Mouse (Mus musculus) frontal cortex, adult (tissue): ENCODE data around the gene Nrn1l.

ENCODE experiments used
- ATAC-seq: cut with Nextera tagmentation; 2 replicates; pipeline ENCODE4 v1.9.2; 2017; ENCODE audit warnings: mild to moderate bottlenecking, moderate library complexity, mixed read lengths; ENCODE audit not compliant: low TSS enrichment

Nrn1l gene

GRCm38 (mm10) chr8:105893339-105893738, at the start of gene Nrn1l:
Gene Nrn1l, plus strand, starts transcription at chr8:105893567.
- ATAC-seq, result peak; percentile 62

DNA sequence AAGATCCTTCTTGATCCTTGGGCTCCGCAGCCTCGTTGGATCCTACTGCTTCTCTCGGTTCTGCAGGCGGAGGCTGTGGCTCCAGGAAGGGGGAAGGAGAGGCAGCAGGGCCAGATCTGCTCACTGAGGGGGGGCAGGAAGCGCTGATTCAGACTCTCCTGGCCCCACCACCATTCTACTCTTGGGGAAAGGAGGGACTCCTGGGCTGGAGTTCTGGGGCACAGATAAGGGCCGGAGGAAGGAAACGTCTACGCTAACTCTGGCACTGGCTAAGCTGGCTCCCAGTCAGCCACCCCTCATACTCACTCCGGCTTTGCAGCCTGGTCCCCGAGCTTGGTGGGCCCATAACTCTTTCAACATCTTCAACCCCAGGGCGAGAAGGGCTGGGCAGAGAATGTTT, 46.7 kb upstream of the Nrn1l start:
- no peak for ATAC-seq

GRCm38 (mm10) chr8:105850014-105850413, 43.4 kb upstream of the Nrn1l start:
- no peak for ATAC-seq

DNA sequence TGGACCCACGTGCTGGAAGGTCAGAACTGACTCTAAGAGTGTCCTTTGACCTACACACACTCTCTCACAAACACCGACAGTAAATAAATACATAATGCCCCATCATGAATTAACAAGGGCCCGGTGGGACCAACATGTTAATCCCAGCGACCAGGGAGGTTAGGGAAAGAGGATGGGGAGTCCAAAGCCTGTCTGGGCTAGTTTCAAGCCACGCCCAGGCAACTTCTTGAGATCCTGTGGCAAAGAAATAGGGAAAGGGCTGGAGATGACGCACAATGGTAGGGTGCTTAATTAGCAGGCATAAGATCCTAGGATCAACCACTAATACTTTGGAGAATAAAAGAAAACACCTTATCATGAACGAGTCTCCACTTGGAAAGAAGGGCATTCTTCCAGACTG, 42.8 kb upstream of the Nrn1l start:
- no peak for ATAC-seq

DNA sequence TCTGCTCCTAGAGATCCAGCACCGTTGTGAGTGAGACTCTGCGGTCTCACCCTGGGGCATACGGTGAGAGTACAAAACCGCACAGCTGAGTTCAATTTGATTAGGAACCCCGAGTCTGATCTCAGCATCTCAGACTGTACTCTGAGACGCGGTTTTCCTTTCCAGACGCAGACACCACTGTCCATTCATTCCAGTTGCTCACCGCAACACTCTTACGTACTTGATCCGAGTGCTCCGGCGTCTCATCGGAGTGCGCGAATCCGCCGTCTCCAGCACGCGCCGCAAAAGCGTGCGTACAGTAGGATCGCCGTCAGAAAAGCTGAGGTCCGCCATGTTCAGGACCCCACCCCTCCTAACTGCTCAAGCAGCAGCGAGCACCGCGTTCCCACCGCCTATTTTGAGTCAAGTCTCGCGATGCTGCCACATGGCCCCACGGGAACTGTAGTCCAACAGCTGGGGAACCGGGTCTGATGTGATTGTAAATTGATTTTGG, 41.7 kb upstream of the Nrn1l start:
- ATAC-seq, result peak; percentile 78

- ATAC-seq, result no peak
These were observed 41.1 kb upstream of the Nrn1l start for GRCm38 (mm10) chr8:105852146-105852729.

GRCm38 (mm10) chr8:105853178-105853577, 40.2 kb upstream of the Nrn1l start, which contains the start of gene Cenpt:
Gene Cenpt, minus strand, starts transcription at chr8:105853278.
- ATAC-seq, result no peak

DNA sequence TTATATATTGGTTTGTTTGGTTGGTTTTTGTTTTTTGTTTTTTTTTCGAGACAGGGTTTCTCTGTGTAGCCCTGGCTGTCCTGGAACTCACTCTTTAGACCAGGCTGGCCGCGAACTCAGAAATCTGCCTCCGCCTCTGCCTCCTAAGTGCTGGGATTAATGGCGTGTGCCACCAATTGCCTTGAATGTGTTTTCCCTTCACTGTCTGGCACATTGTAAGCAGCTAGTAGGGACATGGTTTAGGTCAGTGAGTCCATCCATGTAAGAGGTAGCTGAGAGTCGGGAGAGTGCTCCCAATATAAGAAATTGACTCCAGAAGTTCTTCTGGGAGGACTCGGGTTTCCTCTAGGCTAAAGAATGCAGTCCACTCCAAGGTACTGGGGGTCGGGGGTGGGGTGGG, 39.1 kb upstream of the Nrn1l start:
- no peak for ATAC-seq

GRCm38 (mm10) chr8:105854715-105855216, 38.6 kb upstream of the Nrn1l start, which contains the start of gene Thap11:
Gene Thap11, plus strand, starts transcription at chr8:105855132.
- peak; percentile 83 for ATAC-seq

GRCm38 (mm10) chr8:105855248-105856167, 37.9 kb upstream of the Nrn1l start:
- peak; percentile 27 for ATAC-seq

DNA sequence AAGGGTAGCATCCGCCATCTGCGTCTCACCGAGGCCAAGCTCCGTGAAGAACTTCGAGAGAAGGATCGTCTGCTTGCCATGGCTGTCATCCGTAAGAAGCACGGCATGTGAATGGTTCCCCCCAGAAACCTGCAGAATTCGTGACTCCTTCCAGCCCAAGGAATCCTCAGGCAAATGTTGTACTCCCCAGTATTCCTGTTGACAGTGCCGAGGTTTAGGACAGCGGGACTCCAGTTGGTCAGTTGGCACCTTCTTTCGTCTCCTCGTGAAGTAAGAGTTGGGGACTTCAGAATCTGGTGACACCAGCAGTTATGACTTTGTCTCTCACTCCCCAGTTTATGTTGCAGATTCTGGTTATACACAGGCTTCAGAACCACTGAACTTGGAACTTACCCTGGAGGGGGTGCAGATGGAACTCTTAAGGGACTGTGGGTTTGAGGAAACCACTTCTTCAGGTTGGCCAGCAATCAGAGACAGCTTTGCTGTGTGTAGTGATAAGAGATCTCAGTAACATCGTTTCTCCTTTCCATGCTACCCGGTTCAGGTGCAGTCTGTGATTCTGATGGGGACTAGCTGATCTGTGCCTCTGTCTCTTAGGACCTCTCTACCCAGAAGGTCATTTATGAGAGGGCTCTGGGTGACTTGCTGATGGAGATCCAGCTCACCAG, 37.1 kb upstream of the Nrn1l start:
- ATAC-seq, result no peak

- no peak for ATAC-seq
These were observed 34.9 kb upstream of the Nrn1l start for GRCm38 (mm10) chr8:105858495-105858894.

DNA sequence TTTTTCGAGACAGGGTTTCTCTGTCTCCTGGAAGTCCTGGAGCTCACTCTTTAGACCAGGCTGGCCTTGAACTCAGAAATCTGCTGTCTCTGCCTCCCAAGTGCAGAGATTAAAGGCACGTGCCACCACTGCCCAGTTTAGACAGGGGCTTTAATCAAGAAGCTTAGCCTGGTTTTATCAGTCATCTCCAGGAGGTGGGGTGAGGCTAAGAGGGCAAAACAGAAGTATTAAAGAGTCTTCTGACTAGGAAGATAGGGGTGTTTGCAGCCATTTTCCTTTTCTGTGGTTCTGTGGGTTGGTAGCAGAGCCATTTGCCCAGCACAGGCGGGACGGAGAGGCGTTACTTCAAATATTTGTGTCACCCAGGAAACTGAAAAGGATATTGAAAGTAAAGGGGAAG, 34.1 kb upstream of the Nrn1l start:
- ATAC-seq, result no peak

DNA sequence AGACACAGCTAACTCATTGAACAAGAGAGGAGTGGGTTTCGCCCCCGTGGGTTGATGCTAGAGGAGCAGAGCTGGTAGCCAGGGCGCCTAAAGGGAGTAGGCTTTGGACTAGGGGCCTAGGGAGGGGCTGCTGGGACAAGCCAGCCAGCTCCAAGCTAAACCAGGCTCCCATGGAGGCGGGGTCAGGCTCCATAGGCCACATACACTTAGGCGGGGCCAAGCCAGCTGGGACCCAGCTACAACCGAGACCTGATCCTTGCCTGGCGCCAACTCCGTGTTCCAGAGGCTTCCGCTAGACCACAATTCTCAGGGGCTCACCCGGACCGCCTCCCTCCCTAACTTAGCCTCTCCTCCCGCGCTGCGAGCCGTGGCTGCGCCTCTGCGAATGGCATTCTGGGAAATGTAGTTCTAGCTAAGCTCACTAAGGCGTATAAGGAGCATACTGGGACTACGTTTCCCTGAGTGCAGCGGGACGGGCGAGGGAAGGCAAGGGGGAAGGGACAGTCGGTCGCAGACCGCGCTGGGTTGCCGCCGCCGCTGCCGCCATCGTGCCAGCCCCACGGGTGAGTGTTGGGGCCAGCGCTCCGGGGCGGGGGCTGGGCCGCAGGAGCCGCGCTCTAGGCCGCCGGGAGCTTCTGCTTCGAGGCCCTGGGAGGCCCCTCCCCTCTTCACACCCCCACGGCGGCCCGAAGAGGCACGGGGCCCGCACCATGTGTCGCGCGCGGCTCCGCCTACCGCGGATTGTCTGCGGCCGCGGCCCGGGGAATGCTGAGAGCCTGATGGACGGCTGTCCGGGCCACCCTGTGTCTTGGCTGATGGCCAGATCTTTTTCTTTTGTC, 33.0 kb upstream of the Nrn1l start, which contains the start of gene Nutf2:
Gene Nutf2, plus strand, starts transcription at position 438 of the 839 bp plus-strand sequence.
- ATAC-seq, result peak; percentile 93

DNA sequence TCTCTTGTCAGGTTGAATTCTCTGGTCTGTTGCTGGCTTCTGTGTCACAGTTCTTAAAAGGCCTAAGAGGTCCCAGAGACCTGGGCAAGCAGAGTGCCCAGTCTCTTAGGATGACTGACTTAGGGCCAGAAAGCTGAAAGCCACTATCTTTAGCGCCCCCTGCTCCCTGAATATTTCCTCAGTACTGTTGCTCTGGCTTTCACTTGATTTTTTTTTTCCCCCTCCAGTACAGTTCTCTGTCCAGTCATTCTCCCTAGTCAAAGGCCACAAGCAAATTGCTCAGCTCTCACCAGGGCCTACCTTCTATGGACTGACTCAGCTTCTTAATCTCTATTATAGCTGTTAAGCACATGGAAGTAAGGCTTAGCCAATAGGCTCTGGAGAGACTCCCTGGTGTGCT, 31.4 kb upstream of the Nrn1l start:
- ATAC-seq, result no peak

DNA sequence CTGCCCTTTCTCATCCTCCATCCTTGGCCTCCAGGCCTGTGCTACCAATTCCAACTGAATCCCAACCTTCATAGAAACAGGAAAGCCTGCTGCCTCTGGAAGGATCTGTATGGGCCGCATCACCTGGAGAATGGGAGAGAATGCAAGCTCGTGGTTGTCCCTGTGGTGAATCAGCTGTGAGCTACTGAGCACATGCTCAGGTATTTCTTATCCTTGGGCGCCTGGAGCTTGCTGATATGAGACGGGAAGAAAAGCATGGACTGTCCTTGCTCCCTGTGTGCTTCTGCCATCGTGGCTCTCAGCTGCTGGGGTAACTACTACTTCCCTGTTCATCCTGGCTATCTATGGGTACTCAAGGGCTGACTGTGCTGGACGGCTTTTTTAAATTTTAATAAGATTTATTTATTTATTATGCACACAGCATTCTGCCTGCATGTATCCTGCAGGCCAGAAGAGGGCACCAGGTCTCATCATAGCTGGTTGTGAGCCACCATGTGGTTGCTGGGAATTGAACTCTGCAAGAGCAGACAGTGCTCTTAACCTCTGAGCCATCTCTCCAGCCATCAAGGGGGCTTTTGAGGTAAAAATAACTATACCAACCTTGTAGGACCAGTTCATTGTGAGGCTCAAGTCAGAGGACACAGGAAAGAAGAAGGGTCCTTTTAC, 26.9 kb upstream of the Nrn1l start:
- ATAC-seq, result no peak

DNA sequence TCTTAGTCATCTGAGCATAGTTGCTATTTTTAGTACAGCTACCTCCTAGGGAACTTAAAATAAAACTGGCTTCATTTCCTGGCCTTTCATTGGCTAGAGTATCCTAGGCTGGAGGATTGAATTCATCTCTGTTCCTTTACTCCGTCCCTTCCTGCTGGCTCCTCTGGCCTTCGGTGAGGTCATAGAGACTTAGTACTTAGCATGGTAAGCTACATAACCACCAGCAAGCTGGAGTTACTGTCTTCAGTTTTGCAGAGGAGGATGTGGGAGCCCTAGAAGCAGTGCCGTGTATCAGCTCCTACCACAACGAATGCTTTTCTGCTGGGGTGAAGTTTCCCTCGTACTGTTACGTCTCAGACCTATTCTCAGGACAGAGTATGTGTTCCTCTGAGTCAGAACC, 19.1 kb upstream of the Nrn1l start:
- peak; percentile 82 for ATAC-seq

GRCm38 (mm10) chr8:105880754-105881520, 12.4 kb upstream of the Nrn1l start, which contains the start of gene Edc4:
Gene Edc4, plus strand, starts transcription at chr8:105880881.
- peak; percentile 84 for ATAC-seq

DNA sequence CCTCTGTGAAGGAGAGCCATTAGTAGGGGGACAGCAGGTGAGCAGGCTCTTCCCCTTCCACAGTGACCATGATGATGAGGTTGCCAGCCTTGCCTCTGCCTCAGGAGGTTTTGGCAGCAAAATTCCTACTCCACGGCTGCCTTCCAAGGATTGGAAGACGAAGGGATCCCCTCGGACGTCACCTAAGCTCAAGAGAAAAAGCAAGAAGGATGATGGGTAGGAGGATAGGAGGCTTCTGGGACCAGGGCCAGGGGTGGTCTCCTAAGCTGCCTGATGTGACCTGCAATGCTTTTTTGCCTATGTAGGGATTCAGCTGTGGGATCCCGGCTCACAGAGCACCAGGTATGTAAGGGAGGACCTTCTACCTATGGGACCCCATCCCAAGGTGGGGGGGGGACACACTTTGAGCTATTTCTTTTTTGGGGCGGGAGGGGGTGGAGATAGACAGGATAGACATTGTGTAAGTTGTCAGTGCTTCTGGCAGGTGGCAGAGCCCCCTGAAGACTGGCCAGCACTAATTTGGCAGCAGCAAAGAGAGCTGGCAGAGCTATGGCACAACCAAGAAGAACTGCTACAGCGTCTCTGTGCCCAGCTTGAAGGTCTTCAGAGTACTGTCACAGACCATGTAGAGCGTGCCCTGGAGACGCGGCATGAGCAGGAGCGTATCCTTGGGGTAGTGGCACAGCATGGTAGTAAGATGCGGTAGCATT, 3.5 kb upstream of the Nrn1l start:
- ATAC-seq, result no peak
